Mouse (Mus musculus) heart, embryonic 15.5 days (tissue): ENCODE measurements around the gene Rad23b. TPM values are rescaled to one million over a fixed set of nuclear protein-coding genes. Genes with fewer than 3 reads are reported as not detected.

Source experiments
- ATAC-seq: fragments of 200-750 bp; cut with Nextera tagmentation; replicated peaks from 2 replicates; pipeline ENCODE4 v1.8.0; 2017; ENCODE audit warnings: low read depth, moderate TSS enrichment; ENCODE audit not compliant: insufficient number of reproducible peaks, insufficient read depth, low FRiP score
- H3K27ac ChIP-seq: fragments of 300-500 bp; sonication (generic); 2 replicates; pipeline ENCODE4 v1.5.1; 2015; ENCODE audit warnings: mild to moderate bottlenecking, inconsistent platforms
- H3K27me3 ChIP-seq: fragments of 300-500 bp; sonication (generic); 2 replicates; pipeline ENCODE4 v1.6.1; 2015; ENCODE audit warnings: inconsistent platforms
- H3K36me3 ChIP-seq: fragments of 300-500 bp; sonication (generic); 2 replicates; pipeline ENCODE4 v1.6.1; 2015; ENCODE audit warnings: mild to moderate bottlenecking, inconsistent platforms
- H3K4me1 ChIP-seq: fragments of 300-500 bp; sonication (generic); replicated peaks from 2 replicates; pipeline ENCODE4 v1.6.1; 2015; ENCODE audit warnings: inconsistent platforms
- H3K4me2 ChIP-seq: fragments of 300-500 bp; sonication (generic); 2 replicates; pipeline ENCODE4 v1.6.1; 2015; ENCODE audit warnings: inconsistent platforms, mild to moderate bottlenecking, moderate library complexity
- H3K4me3 ChIP-seq: fragments of 300-500 bp; sonication (generic); 2 replicates; pipeline ENCODE4 v1.5.1; 2015; ENCODE audit warnings: mild to moderate bottlenecking, inconsistent platforms
- H3K9ac ChIP-seq: fragments of 300-500 bp; sonication (generic); 2 replicates; pipeline ENCODE4 v1.6.1; 2015; ENCODE audit warnings: mild to moderate bottlenecking, inconsistent platforms
- H3K9me3 ChIP-seq: fragments of 300-500 bp; sonication (generic); replicated peaks from 2 replicates; pipeline ENCODE4 v1.6.1; 2016; ENCODE audit warnings: inconsistent platforms
- WGBS: fragments of 180-500 bp; shearing (Covaris S2); methylation state at CpG from one replicate; pipeline ENCODE4 v1.1.7; 2015; ENCODE audit warnings: mixed read lengths; 5-methylcytosine and 5-hydroxymethylcytosine counted together
- polyA plus RNA-seq: library from polyadenylated mRNA; unstranded; fragments of >200 nt; fragmentation: Nextera tagmentation; extraction: Ambion mirVana; gene quantifications from 2 replicates; pipeline ENCODE4 v1.2.1, GENCODE M21; 2015

Gene Rad23b
- polyA plus RNA-seq, 1 experiment from 2014 or later, result 54.1 TPM

GRCm38 (mm10) chr4:55338905-55339304, 10.9 kb upstream of the Rad23b start:
- no peak overlapping the region for H3K4me2 ChIP-seq
- H3K9ac ChIP-seq, result no peak overlapping the region
- no peak overlapping the region for H3K27ac ChIP-seq
- H3K4me1 ChIP-seq, result no peaks in the 10 kb centered on the region
- H3K36me3 ChIP-seq, result no peaks in the 10 kb centered on the region
- ATAC-seq, result no peak
- H3K4me3 ChIP-seq, result no peak overlapping the region
- H3K9me3 ChIP-seq, result no peaks in the 10 kb centered on the region
- 37% methylated on average over 1 of the region's 1 CpGs for WGBS
- H3K27me3 ChIP-seq, result no peaks in the 10 kb centered on the region

DNA sequence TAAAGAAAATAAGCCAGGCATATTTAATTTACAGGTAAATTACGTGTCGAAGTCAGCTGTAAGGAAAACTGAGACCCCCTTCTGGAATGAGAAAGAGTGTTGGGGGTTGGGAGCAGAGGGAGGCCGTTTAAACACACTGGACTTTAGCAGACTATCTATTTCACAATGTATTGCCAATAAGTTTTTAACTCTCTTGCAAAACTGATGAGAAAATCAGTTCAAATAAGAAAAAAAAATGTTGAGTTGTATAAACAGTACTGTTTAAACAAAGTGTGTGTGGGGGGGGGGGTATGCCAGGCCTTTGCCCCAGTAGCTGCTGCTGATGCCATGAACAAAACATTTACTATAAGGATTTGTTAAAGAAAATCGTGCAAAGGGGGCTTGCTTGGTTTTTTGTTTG, 10.5 kb upstream of the Rad23b start:
- Histone ChIP-seq H3K27me3 (no peaks in the 10 kb centered on the region), H3K4me2 (no peak overlapping the region)
- 67% methylated on average over 4 of the region's 4 CpGs for WGBS

DNA sequence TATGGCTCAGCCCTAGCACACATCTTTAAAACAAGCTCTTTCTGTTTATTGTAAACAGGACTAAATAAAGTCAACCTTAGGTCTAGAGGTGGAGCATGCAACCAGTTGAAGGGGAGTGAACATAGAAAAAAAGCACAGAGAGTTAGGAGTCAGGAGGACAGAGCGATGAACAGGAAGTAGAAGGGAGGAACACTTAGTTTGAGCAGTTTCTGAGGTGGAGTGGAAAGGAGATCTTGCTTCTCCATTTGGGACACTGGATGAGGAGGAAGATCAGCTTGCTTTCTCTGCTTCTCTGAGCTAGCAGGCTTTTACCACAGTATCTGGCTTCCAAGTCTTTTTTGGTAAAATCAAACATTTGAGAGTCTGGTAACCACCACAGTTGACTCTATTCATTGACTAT, 8.0 kb upstream of the Rad23b start:
- Histone ChIP-seq H3K4me2 (no peak overlapping the region), H3K27me3 (no peaks in the 10 kb centered on the region), H3K4me1 (no peaks in the 10 kb centered on the region), H3K4me3 (no peak overlapping the region), H3K36me3 (no peaks in the 10 kb centered on the region), H3K9me3 (no peaks in the 10 kb centered on the region), H3K27ac (no peak overlapping the region), H3K9ac (no peak overlapping the region)
- 82% methylated on average over 1 of the region's 1 CpGs for WGBS
- no peak for ATAC-seq

More for the DNA sequence above, 10.5 kb upstream of the Rad23b start:
- H3K4me1 ChIP-seq, result no peaks in the 10 kb centered on the region
- no peaks in the 10 kb centered on the region for H3K9me3 ChIP-seq
- H3K27ac ChIP-seq, result no peak overlapping the region
- H3K9ac ChIP-seq, result no peak overlapping the region
- no peak for ATAC-seq
- H3K36me3 ChIP-seq, result no peaks in the 10 kb centered on the region
- H3K4me3 ChIP-seq, result no peak overlapping the region

DNA sequence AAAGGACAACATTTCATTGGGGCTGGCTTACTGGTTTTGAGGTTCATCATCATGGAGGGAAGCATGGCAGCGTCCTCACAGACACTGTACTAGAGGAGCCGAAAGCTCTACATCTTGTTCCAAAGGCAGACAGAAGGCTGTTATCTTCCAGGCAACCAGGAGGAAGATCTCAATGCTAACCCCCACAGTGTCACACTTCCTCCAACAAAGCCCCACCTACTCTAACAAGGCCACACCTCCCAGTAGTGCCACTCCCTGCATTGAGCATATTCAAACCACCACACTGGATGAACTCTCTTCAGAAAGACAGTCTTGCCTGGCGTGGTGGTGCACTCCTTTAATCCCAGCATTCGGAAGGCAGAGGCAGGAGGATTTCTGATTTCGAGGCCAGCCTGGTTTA, 7.2 kb upstream of the Rad23b start:
- Histone ChIP-seq H3K9ac (no peak overlapping the region), H3K4me2 (no peak overlapping the region), H3K4me1 (no peaks in the 10 kb centered on the region), H3K27me3 (no peaks in the 10 kb centered on the region), H3K36me3 (no peaks in the 10 kb centered on the region), H3K27ac (no peak overlapping the region), H3K4me3 (no peak overlapping the region), H3K9me3 (no peaks in the 10 kb centered on the region)
- no peak for ATAC-seq
- WGBS, result 84% methylated on average over 5 of the region's 5 CpGs

DNA sequence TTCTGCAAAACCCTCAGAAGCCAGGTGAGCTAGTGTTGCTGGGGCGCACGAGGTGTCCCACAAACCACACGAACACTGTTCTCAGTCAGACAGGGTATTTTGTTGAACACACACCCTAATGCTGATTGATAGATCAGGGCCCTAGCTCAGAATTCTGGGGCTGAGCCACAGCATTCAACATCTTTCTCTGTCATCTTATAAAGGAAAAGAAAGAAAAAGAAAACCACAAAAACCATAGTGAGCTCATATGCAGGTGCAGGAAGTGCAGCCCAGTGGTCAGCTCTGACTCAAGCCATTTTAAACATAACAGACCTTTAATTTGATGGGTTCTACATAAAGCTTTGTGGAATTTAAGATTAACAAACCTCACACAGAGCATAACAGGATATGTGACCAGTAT, 6.6 kb upstream of the Rad23b start:
- Histone ChIP-seq H3K36me3 (no peaks in the 10 kb centered on the region), H3K27ac (no peak overlapping the region), H3K4me1 (peaks cover under 1% of the 10 kb centered on the region; the same call in 1 of the 2 replicates), H3K4me3 (no peak overlapping the region), H3K9me3 (no peaks in the 10 kb centered on the region), H3K9ac (no peak overlapping the region), H3K27me3 (no peaks in the 10 kb centered on the region), H3K4me2 (no peak overlapping the region)
- no peak for ATAC-seq
- 74% methylated on average over 3 of the region's 3 CpGs for WGBS

DNA sequence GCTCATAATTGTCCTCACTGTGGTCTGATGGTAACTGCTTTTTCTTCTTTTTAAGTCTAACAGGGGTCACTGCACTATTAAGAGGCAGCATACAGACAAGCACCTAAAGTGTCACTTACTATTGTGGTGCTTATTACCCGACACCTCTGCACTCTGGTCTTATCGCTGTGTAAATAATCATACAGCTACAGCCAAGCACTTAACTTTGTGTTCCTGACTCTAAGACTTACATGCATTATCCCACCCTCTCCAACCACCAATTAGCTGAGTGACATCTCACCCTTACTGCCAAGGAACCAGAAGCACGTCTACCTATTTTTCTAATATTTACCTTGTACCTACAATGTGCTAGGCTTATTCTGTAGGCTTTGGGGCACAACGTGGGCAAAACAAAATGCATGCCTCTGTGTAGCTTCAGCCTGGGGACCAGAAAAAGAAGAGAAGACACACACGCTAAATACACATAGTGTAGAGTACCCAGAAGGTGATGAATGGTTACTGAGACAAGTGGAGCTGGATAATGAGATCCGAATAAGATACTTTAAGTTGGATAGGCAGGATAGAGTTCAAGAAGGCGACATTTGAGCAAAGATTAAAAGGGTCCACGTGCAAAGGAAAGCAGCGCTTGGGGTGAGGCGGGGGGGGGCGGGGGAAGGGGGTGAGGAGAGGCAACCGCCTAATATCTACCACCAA, 938 bp upstream of the Rad23b start:
- H3K4me3 ChIP-seq, result peak overlapping the region; percentile 95
- WGBS, result 7% methylated on average over 11 of the region's 12 CpGs
- no peaks in the 10 kb centered on the region for H3K36me3 ChIP-seq
- H3K9ac ChIP-seq, result peak overlapping the region; percentile 65
- H3K9me3 ChIP-seq, result no peaks in the 10 kb centered on the region
- peak overlapping the region; percentile 86 for H3K4me2 ChIP-seq
- H3K27me3 ChIP-seq, result no peaks in the 10 kb centered on the region
- peaks cover 26% of the 10 kb centered on the region for H3K4me1 ChIP-seq
- peak overlapping the region; percentile 92 for H3K27ac ChIP-seq
- ATAC-seq, result no peak

- H3K4me2 ChIP-seq, result peak overlapping the region; percentile 68
- no peaks in the 10 kb centered on the region for H3K27me3 ChIP-seq
- peak overlapping the region; percentile 95 for H3K4me3 ChIP-seq
- no peaks in the 10 kb centered on the region for H3K36me3 ChIP-seq
- H3K27ac ChIP-seq, result peak overlapping the region; percentile 92
- peak; percentile 47 for ATAC-seq
- 0% methylated on average over 66 of the region's 66 CpGs for WGBS
- H3K9ac ChIP-seq, result peak overlapping the region; percentile 96
- no peaks in the 10 kb centered on the region for H3K9me3 ChIP-seq
- peaks cover 38% of the 10 kb centered on the region for H3K4me1 ChIP-seq
Measured at GRCm38 (mm10) chr4:55350219-55350931, 532 bp downstream of the Rad23b start.

DNA sequence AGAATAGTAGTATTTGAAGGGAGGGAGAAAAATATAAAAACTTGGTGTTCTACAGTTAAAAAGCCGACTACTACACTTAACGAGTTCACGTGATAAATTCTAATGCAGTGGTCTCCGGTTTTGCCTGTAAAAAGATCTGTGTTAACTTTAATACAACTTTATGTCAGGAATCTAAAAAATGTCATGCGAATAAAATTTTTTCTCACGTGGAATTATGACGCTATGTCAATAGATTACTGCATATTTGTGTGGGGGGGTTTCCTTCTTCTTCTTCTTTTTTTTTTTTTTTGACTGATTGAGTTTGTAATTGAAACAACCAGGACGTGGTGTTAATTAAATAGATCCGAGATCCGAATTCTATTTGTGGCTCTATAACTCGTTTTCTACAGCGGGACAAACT, 1.2 kb downstream of the Rad23b start:
- no peak overlapping the region for H3K27ac ChIP-seq
- H3K27me3 ChIP-seq, result no peaks in the 10 kb centered on the region
- no peak for ATAC-seq
- peak overlapping the region; percentile 68 for H3K4me2 ChIP-seq
- no peaks in the 10 kb centered on the region for H3K9me3 ChIP-seq
- H3K4me3 ChIP-seq, result peak overlapping the region; percentile 95
- 11% methylated on average over 12 of the region's 12 CpGs for WGBS
- peaks cover 42% of the 10 kb centered on the region for H3K4me1 ChIP-seq
- peak overlapping the region; percentile 96 for H3K9ac ChIP-seq
- H3K36me3 ChIP-seq, result no peaks in the 10 kb centered on the region

- Histone ChIP-seq H3K9me3 (no peaks in the 10 kb centered on the region), H3K36me3 (no peaks in the 10 kb centered on the region), H3K27ac (no peak overlapping the region), H3K27me3 (no peaks in the 10 kb centered on the region), H3K9ac (no peak overlapping the region), H3K4me2 (peak overlapping the region; percentile 40; the same call in 1 of the 2 replicates), H3K4me1 (peaks cover 42% of the 10 kb centered on the region), H3K4me3 (peak overlapping the region; percentile 13; the same call in 1 of the 2 replicates)
- no peak for ATAC-seq
Measured at GRCm38 (mm10) chr4:55351860-55352259, 2.0 kb downstream of the Rad23b start.

DNA sequence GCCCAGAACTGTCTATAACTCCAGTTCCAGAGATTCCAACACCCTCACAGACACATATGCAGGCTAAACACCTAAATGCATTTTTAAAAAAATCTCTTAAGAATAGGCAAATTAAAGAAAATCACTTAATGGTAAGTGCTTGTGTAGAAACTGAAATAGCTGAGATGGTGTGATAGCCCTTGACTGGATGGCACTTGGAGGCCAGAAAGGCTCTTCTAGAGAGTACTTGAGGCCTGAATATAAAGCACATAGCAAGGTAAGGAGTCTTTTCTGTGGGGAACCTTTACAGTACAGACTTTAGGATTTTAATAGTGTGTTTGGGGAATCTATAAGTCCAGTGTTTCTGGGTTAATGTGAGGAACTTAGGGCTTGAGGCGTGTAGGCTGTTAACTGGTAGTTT, 4.2 kb downstream of the Rad23b start:
- Histone ChIP-seq H3K4me1 (peaks cover 34% of the 10 kb centered on the region), H3K9me3 (no peaks in the 10 kb centered on the region), H3K27ac (no peak overlapping the region), H3K27me3 (no peaks in the 10 kb centered on the region), H3K4me3 (no peak overlapping the region), H3K9ac (no peak overlapping the region), H3K4me2 (no peak overlapping the region), H3K36me3 (no peaks in the 10 kb centered on the region)
- no peak for ATAC-seq
- 89% methylated on average over 1 of the region's 1 CpGs for WGBS

- 95% methylated on average over 1 of the region's 1 CpGs for WGBS
Measured at GRCm38 (mm10) chr4:55355845-55356244, 6.0 kb downstream of the Rad23b start.

More at GRCm38 (mm10) chr4:55355845-55356244, 6.0 kb downstream of the Rad23b start:
- Histone ChIP-seq H3K36me3 (0 out of 2 replicates have a peak, but pooled peaks cover 2% of the 10 kb centered on the region), H3K4me2 (no peak overlapping the region), H3K9ac (no peak overlapping the region), H3K4me1 (peaks cover 33% of the 10 kb centered on the region), H3K9me3 (no peaks in the 10 kb centered on the region), H3K27ac (no peak overlapping the region), H3K4me3 (no peak overlapping the region), H3K27me3 (no peaks in the 10 kb centered on the region)
- no peak for ATAC-seq
